Mouse (Mus musculus): ENCODE measurements around the gene Hist1h4b. TPM values are rescaled to one million over a fixed set of nuclear protein-coding genes. Genes with fewer than 3 reads are reported as not detected.
"Not testable (repeated sequence)": the region's sequence is repeated elsewhere in the genome, so short reads cannot be mapped to it uniquely, and the experiment has no call there.

Gene Hist1h4b
- polyA plus RNA-seq, 1 experiment from 2014 or later = 4.9 TPM

- H3K27me3 ChIP-seq (ENCODE audit: low read depth, poor library complexity, severe bottlenecking) = no peaks in the 10 kb centered on the region
- WGBS = 3% methylated on average over 34 of the region's 34 CpGs
- H3K4me3 ChIP-seq = peak within 1 kb of the TSS; percentile 69
- DNase-seq (ENCODE audit: low spot score) = peak; percentile 92
- no peaks in the 10 kb centered on the region for H3K9me3 ChIP-seq (replicated peaks)
- H3K27ac ChIP-seq (replicated peaks) = peak within 1 kb of the TSS; percentile 92
- peaks cover 40% of the 10 kb centered on the region for H3K4me1 ChIP-seq
- no peaks in the 10 kb centered on the region for H3K36me3 ChIP-seq
These were observed 6.9 kb downstream of the Hist1h4b start, which contains the start of gene Hist1h1a for GRCm38 (mm10) chr13:23763586-23764323. Gene Hist1h1a (plus strand): TSS chr13:23763666.

- no peaks in the 10 kb centered on the region for H3K36me3 ChIP-seq
- WGBS = 27% methylated on average over 12 of the region's 12 CpGs
- peak overlapping the region; percentile 92 for H3K27ac ChIP-seq (replicated peaks)
- H3K9me3 ChIP-seq (replicated peaks) = no peaks in the 10 kb centered on the region
- H3K27me3 ChIP-seq (ENCODE audit: low read depth, poor library complexity, severe bottlenecking) = no peaks in the 10 kb centered on the region
- DNase-seq (ENCODE audit: low spot score) = peak; percentile 52
- peak overlapping the region; percentile 69 for H3K4me3 ChIP-seq
- peaks cover 36% of the 10 kb centered on the region for H3K4me1 ChIP-seq
These were observed 7.7 kb downstream of the Hist1h4b start for GRCm38 (mm10) chr13:23764324-23765171.

GRCm38 (mm10) chr13:23765172-23765513, 8.3 kb downstream of the Hist1h4b start:
- no peak for DNase-seq (ENCODE audit: low spot score)
- H3K27me3 ChIP-seq (ENCODE audit: low read depth, poor library complexity, severe bottlenecking) = no peaks in the 10 kb centered on the region
- H3K36me3 ChIP-seq = no peaks in the 10 kb centered on the region
- 75% methylated on average over 1 of the region's 1 CpGs for WGBS
- peaks cover 30% of the 10 kb centered on the region for H3K4me1 ChIP-seq
- peak overlapping the region; percentile 92; the same call in 1 of the 2 replicates for H3K27ac ChIP-seq (replicated peaks)
- no peaks in the 10 kb centered on the region for H3K9me3 ChIP-seq (replicated peaks)
- peak overlapping the region; percentile 69 for H3K4me3 ChIP-seq

- no peak for DNase-seq (ENCODE audit: low spot score)
These were observed 10.0 kb downstream of the Hist1h4b start for GRCm38 (mm10) chr13:23766772-23767171.

GRCm38 (mm10) chr13:23768834-23769397, 12.1 kb downstream of the Hist1h4b start:
- WGBS = 51% methylated on average over 5 of the region's 5 CpGs

More at GRCm38 (mm10) chr13:23766772-23767171, 10.0 kb downstream of the Hist1h4b start:
- H3K4me3 ChIP-seq = no peak overlapping the region
- H3K4me1 ChIP-seq = peaks cover 26% of the 10 kb centered on the region
- H3K9me3 ChIP-seq (replicated peaks) = no peaks in the 10 kb centered on the region
- no peak overlapping the region for H3K27ac ChIP-seq (replicated peaks)
- no peaks in the 10 kb centered on the region for H3K36me3 ChIP-seq
- H3K27me3 ChIP-seq (ENCODE audit: low read depth, poor library complexity, severe bottlenecking) = no peaks in the 10 kb centered on the region

GRCm38 (mm10) chr13:23769613-23770012, 12.8 kb downstream of the Hist1h4b start, which contains the start of gene Trim38:
Gene Trim38 (plus strand): TSS chr13:23769913.
- not testable (repeated sequence) for H3K27ac ChIP-seq (replicated peaks); H3K9me3 ChIP-seq (replicated peaks); H3K27me3 ChIP-seq (ENCODE audit: low read depth, poor library complexity, severe bottlenecking); H3K36me3 ChIP-seq; H3K4me3 ChIP-seq; DNase-seq (ENCODE audit: low spot score)
- WGBS = 93% methylated on average over 2 of the region's 2 CpGs
- H3K4me1 ChIP-seq = peaks cover 23% of the 10 kb centered on the region

More at GRCm38 (mm10) chr13:23768834-23769397, 12.1 kb downstream of the Hist1h4b start:
- no peak overlapping the region for H3K4me3 ChIP-seq
- no peaks in the 10 kb centered on the region for H3K27me3 ChIP-seq (ENCODE audit: low read depth, poor library complexity, severe bottlenecking)
- H3K9me3 ChIP-seq (replicated peaks) = no peaks in the 10 kb centered on the region
- no peaks in the 10 kb centered on the region for H3K36me3 ChIP-seq
- H3K4me1 ChIP-seq = peaks cover 30% of the 10 kb centered on the region
- DNase-seq (ENCODE audit: low spot score) = no peak
- no peak overlapping the region for H3K27ac ChIP-seq (replicated peaks)

- Histone ChIP-seq H3K27ac (replicated peaks) (no peak overlapping the region), H3K27me3 (ENCODE audit: low read depth, poor library complexity, severe bottlenecking) (no peaks in the 10 kb centered on the region), H3K4me3 (peak overlapping the region; percentile 30), H3K36me3 (no peaks in the 10 kb centered on the region), H3K9me3 (replicated peaks) (no peaks in the 10 kb centered on the region), H3K4me1 (peaks cover 17% of the 10 kb centered on the region)
- 21% methylated on average over 21 of the region's 21 CpGs for WGBS
- DNase-seq (ENCODE audit: low spot score) = peak; percentile 73
These were observed 15.9 kb downstream of the Hist1h4b start for GRCm38 (mm10) chr13:23772561-23773313.

- WGBS = 91% methylated on average over 7 of the region's 7 CpGs
- Histone ChIP-seq H3K27me3 (ENCODE audit: low read depth, poor library complexity, severe bottlenecking) (no peaks in the 10 kb centered on the region), H3K9me3 (replicated peaks) (no peaks in the 10 kb centered on the region), H3K4me3 (no peak overlapping the region), H3K36me3 (no peaks in the 10 kb centered on the region), H3K27ac (replicated peaks) (no peak overlapping the region), H3K4me1 (0 out of 2 replicates have a peak, but pooled peaks cover under 1% of the 10 kb centered on the region)
- DNase-seq (ENCODE audit: low spot score) = no peak
These were observed 21.5 kb downstream of the Hist1h4b start for GRCm38 (mm10) chr13:23778339-23778738.

GRCm38 (mm10) chr13:23779025-23779424, 22.2 kb downstream of the Hist1h4b start:
- Histone ChIP-seq H3K4me1 (no peaks in the 10 kb centered on the region), H3K27ac (replicated peaks) (no peak overlapping the region), H3K27me3 (ENCODE audit: low read depth, poor library complexity, severe bottlenecking) (no peaks in the 10 kb centered on the region), H3K9me3 (replicated peaks) (no peaks in the 10 kb centered on the region), H3K36me3 (no peaks in the 10 kb centered on the region), H3K4me3 (no peak overlapping the region)
- DNase-seq (ENCODE audit: low spot score) = no peak
- WGBS = 88% methylated on average over 4 of the region's 4 CpGs

GRCm38 (mm10) chr13:23792520-23792919, 35.7 kb downstream of the Hist1h4b start:
- H3K36me3 ChIP-seq = no peaks in the 10 kb centered on the region
- H3K27me3 ChIP-seq (ENCODE audit: low read depth, poor library complexity, severe bottlenecking) = no peaks in the 10 kb centered on the region
- DNase-seq (ENCODE audit: low spot score) = no peak
- no peak overlapping the region for H3K27ac ChIP-seq (replicated peaks)
- H3K4me1 ChIP-seq = no peaks in the 10 kb centered on the region
- 44% methylated on average over 2 of the region's 2 CpGs for whole genome bisulfite sequencing
- no peaks in the 10 kb centered on the region for H3K9me3 ChIP-seq (replicated peaks)
- H3K4me3 ChIP-seq = no peak overlapping the region

GRCm38 (mm10) chr13:23799405-23799804, 42.6 kb downstream of the Hist1h4b start:
- no peaks in the 10 kb centered on the region for H3K27me3 ChIP-seq (ENCODE audit: low read depth, poor library complexity, severe bottlenecking)
- WGBS = 86% methylated on average over 5 of the region's 5 CpGs
- no peak overlapping the region for H3K27ac ChIP-seq (replicated peaks)
- H3K4me3 ChIP-seq = no peak overlapping the region
- H3K4me1 ChIP-seq = no peaks in the 10 kb centered on the region
- no peaks in the 10 kb centered on the region for H3K9me3 ChIP-seq (replicated peaks)
- no peaks in the 10 kb centered on the region for H3K36me3 ChIP-seq
- no peak for DNase-seq (ENCODE audit: low spot score)

- no peak for DNase-seq (ENCODE audit: low spot score)
- no peak overlapping the region for H3K27ac ChIP-seq (replicated peaks)
- H3K4me1 ChIP-seq = no peaks in the 10 kb centered on the region
- H3K36me3 ChIP-seq = no peaks in the 10 kb centered on the region
- H3K9me3 ChIP-seq (replicated peaks) = no peaks in the 10 kb centered on the region
- H3K4me3 ChIP-seq = no peak overlapping the region
- no peaks in the 10 kb centered on the region for H3K27me3 ChIP-seq (ENCODE audit: low read depth, poor library complexity, severe bottlenecking)
- 72% methylated on average over 2 of the region's 2 CpGs for WGBS
These were observed 47.7 kb downstream of the Hist1h4b start for GRCm38 (mm10) chr13:23804532-23804931.
